Mouse (Mus musculus) kidney, postnatal 14 days (tissue): ENCODE data around the gene 4930469K13Rik.

ENCODE experiments used
- DNase-seq: peaks from one replicate; pipeline ENCODE4 v3.0.0; 2022; ENCODE audit warnings: mixed read lengths

The 4930469K13Rik gene

DNA sequence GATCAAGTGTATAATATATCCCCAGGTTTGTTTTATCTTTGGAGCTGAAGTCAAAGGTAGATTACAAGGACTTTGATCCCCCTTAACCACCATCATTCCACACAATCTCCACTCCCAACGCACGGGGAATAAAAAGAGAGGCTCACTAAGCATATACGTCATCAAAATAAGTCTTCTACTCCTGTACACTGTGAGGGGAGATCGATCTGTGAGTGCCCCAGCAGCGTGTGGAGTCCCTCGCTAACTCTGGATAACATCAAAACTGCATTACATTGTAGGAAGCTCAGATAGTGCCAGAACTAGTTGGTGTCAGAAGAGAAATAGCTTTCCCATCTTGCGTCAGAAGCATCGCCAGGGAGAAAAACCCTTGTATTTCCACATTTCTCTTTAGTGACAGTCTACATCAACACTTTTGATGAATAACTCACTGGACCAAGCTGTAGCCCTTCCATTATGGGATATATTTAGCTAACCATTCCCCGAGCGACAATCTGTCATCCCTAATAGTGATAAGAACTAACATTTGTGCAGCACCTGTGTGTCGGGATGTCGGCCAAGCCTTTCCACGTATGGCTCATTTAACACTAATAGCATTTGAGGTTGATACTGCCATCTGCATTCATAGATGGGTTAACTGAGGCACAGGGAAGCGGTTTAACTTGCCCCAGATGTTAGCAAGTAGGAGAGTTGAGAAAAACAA is 123.9 kb downstream of the 4930469K13Rik start:
- no peak for DNase-seq

DNA sequence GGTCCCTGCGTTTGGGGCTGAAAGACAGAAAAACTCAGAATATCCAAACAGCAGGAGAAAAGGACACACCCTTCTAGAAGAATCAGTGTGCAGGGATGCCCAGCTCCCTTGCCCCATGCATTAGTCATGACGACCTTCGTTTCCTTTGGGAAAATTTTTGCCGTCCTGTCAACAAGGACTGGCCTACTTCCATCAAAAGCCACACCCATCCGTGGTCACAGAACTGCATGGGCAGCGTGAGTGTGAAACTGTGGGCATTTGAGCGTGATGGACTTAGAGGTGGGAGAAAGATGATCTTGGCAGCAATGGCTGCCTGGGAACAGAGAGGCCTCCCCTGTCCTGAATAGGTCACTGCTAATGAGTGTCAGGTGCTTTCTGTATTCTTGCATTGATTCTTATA is 126.2 kb downstream of the 4930469K13Rik start:
- DNase-seq: no peak

DNA sequence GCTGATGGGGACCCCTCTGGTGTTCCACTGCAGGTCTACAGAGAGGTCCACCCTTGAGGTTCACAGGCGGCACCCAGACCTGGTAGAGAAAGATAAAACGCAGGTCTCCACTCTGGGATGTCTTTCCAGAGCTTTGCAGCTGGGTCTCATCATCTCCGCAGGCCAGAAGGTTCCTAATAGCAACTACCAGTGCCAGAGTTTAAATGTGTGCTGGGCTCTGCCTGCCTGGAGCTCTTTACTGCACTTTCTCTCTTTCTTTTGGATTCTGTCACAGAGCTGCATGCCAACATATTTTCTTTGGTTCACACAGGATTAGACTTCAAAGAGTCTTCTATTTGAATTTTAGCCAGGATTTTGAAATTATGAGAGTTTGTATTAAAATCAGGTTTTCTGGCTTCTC is 129.2 kb downstream of the 4930469K13Rik start:
- DNase-seq: no peak

DNA sequence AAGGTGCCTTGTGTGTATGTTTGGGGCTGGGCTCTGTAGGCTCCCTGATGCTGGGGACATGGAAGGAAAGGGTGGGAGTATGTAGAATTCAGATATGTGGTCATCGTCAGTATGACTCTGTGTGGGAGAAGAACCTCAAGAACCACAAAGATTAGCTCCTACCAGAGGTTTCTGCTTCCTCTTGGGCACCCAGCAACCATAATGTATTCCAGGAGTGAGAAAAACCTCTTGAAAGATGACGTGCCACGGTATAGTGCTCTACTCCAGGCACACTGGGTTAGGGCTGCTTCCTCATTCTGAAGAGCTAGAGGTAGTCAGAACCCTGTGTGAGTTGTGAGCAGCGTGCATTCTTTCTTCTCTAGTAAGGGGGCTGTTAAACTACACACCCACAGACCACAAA is 130.6 kb downstream of the 4930469K13Rik start:
- no peak for DNase-seq

DNA sequence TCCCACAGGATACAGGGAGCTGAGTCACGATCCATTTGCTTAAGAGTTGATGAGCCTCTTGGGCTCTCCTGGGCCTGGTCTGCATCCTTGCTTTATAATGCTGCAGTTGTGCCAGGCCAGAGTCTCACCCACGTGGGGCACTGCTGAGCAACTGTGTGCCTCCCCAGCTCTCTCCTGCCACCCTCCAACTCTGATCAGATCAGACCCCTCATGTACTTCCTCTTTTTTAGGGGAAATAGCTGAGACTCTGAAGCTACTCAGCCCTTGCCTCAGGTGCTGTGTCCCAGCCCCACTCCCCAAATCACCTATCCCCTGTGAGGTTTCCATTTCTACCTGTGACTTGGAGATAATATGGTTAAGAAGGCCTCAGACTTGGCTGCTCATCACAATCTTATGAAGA is 133.0 kb downstream of the 4930469K13Rik start:
- no peak for DNase-seq

DNA sequence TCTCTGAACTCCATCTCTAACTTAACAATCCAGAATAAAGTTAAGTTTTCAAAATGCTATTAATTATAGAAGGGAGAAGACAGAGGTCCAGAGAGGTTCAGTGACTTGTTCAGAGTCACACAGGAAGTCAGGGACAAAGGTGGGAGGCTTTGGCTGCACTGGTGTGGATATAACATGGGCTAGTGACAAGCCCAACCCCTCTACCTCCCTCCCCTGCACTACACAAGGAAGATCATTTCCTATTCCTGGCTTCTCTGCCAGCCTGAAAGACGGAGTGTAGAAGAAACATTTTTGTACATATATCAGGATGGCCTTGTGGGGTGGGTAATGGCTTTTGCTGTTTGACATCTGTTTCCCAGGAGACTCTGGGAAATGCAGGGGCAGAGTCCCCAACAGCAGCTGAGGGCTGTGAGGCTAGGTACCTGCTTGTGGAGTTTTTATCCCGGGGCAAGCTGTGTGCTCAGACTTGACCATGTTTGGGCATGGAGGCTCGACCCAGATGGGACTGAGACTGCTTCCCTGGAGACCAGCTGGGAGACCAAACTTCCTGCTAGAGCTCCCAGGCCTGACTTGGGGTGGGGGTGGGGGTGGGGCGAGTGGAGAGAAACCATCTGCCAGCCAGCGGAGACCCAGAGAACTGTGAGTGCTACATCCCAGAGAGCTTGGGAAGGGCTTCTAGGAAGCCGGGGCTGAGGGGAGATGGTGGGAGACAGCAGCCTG is 135.5 kb downstream of the 4930469K13Rik start, which contains the start of gene Kcnmb1:
Kcnmb1 (plus strand) TSS at position 326 of the 720 bp plus-strand sequence.
- DNase-seq: peak; percentile 48

DNA sequence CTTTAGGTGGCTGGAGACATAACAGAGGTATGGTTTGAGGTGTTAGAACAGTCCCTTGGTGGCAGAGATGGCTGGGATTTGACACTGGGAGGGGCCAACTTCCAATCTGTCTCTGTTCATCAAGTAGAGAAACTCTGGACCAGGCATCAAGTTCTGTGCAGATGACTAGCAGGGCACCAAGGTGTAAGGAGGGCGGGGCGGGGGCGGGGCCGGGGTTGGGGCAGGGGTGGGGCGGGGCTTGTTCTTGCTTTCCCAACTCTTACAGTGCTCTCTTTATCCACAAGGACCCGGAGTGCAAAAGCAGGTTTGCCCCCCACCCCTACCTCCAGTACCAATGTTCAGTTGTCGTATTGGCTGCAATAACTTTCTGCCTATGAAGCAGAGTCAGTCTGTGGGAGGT is 136.2 kb downstream of the 4930469K13Rik start:
- DNase-seq: no peak

DNA sequence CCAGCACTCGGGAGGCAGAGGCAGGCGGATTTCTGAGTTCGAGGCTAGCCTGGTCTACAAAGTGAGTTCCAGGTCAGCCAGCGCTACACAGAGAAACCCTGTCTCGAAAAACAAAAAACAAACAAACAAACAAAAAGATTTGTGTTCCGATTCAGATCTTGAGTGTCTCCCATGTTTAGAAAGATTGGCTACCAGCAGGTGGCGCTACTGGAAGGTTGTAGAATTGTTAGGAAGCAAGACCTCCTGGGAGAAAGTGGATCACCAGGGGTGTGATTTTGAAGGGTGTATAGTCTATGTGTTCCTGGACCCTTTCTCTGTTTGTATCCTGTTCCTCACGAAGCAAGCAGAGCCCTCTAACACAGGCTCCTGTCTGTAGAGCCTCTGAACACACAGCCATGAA is 139.6 kb downstream of the 4930469K13Rik start:
- DNase-seq: peak; percentile 15

DNA sequence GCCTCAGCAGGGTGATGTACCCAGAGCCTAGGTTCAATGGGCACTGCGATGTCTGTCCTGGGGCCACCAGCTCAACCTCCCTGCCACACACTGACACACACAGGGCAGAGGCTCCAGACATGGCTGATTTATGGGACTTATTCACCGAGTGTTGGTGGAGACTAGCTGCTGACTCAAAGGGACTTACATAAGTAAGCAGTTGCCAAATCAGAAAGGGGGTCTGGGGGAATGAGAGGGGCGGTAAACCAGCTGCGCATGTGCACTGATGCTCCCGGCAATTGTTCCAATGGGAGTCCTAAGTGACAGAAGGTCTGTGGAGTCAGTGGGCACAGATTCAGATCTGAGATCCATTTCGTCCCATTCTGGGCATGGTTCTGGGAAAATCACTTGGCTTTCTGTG is 140.8 kb downstream of the 4930469K13Rik start:
- DNase-seq: no peak

DNA sequence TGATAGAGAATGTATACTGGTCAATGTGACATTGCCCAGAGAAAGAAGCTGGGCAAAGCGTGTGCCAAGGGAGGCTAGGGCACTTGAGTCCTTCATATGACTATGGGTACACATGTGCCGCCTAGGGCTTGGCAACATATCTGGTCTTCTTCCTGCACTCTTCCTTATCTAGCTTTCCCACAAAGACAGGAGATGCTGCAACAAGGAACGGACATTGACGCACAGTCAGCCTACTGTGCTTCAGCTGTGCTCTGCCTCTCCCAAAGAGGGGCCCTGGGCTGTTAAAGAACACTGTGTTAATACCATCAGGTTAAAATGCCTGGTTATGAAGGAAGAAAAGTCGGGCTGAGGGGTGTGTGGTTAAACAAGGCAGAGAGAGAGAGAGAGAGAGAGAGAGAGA is 141.7 kb downstream of the 4930469K13Rik start:
- no peak for DNase-seq

DNA sequence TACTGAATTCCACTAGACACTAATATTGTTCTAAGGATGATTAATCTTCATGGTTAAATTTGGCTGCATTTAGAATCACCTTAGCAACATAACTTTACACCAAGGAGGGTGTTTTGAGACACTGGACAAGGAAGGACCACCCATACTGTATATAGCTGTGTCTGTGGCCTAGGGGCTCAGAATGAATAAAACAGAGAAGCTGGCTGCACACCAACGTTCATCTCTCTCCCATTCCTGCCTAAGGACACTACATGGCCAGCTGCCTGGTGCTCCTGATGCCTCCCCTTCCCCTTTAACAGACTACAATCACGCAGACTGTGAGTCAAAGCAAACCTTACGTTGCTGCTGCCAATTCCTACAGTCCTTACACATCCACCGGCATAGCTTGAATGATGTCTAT is 142.4 kb downstream of the 4930469K13Rik start:
- no peak for DNase-seq

DNA sequence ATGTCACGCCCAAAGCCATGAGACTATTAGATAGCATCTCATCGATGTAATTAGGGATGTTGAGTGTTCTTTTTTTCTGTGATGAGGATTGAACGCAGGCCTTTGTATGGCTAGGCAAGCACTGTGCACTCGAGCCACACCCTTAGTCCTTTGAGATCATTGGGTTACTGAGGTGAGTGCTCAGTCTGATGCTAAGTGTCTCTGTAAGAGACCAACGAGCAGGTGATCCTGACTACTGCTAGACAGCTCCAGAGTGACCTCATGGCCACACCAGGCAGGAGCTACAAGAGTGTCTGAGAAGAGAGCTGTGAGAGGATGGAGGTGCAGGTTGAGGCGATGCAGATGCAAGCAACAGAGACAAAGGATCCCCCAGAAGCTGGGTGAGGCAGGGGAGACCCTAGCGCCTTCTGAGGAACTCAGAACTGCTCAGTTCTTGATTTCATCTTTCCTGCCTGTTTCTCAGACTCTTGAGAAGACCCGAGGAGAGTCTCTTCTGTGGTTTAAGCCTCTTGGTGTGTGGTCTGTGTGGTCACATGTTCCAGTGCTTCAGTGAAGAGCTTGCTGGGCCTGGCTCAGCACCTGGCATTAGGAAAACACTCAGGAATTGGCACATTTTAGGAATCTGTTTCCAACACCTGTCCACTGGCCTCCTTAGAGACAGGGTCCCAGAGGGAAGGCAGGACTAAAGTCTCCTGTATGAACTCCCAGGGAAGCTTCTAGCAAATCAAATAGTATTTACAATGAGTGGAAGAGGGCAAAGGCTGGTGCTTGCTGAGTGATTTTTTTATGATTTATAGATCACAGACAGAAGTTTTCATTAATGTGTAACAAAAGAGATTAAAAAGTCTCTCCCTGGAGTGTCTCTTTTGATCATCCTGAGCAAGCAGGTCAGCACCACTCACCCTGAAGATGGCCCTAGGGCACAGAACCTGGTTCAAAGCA is 146.4 kb downstream of the 4930469K13Rik start:
- DNase-seq: no peak

DNA sequence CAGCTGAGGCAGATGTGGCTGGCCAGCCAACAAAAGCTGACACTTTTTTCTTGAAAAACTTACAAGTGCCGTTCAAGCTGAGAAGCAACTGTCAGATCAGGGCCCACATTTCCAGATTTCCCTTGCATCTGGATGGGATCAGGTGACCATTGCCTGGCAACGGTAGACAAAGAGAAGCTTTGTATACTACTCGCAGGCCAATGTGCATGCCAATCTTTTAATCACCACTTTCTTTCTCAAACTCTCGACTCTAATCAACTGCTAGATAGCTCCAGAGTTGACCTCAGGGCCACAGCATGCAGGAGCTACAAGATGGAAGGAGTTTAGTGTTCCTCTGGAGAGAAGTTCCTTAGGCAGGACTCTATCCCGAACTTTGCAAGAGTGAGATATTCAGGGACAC is 147.2 kb downstream of the 4930469K13Rik start:
- DNase-seq: no peak

DNA sequence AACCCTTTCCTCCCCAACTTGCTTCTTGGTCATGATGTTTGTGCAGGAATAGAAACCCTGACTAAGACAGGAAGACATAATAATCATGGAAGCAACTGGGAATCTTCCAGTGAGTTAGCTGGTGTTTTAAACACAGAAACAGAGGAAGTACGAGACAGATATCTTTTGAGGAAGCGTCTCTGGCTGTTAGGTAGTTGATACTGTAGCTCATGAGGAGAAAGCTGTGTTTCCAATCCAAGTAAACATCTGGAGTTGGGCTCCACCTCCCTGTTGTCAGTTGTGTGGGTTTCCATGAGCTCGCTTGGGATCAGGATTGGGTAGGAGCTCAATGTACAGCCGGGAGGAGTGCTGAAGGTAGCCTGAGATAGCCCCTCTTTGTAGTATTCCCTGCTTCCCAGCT is 151.9 kb downstream of the 4930469K13Rik start:
- DNase-seq: no peak

DNA sequence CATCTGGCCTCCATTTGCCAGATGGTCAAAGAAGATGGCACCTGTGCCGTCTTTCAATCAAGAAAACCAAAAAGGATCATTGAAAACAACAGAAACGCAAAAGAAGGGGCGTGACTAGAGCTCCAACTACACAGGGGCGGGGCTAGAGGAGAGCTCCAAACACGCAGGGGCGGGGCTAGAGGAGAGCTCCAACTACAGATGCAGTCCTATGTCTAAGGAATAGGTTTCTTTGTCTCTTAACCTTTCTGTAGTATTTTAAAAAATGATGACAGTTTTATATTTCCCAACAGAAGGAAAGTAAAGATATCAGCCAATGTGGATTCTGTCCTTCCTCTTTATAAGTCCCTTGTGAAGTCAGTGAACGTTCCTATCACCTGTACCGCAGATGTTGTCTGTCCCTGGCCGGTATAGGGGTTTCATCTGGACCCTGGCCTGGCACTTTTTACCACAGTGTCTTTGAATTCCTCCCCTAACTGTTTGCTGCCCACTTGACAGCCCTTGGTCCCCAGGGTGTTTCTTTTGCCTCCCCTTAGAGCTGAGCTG is 153.5 kb downstream of the 4930469K13Rik start:
- DNase-seq: no peak

DNA sequence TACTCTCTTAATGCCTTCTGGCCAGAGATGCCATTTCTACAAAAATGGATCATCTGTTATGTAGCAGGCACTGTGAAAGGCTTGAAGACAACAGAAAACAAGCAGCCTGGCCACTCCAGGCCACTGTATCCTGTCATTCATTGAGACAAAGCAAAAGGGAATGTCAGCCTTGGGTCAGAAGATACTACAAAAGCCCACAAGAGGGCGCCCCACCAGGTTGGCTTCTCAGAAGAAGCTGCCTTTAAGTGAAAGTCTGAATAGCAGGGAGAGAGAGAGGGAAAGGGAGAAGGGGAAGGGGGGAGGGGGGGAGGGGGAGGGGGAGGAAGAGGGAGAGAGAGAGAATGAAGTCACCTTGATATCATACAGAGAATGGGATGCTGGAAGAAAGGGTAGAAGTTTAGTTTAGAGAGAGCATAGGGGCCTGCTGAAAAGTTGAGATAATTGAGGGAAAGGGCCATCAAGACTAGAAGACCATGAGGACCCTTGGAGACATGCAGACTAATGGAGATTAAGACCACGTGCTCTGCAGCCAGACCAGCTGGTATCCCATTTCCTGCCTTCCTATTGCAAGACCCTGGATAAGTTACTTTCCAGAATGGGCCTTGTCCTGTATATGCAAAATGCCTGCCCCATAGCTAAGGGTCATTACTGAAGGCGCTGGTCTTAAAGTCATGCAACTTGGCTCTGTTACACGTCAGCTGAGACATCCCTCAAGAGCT is 154.1 kb downstream of the 4930469K13Rik start:
- no peak for DNase-seq

DNA sequence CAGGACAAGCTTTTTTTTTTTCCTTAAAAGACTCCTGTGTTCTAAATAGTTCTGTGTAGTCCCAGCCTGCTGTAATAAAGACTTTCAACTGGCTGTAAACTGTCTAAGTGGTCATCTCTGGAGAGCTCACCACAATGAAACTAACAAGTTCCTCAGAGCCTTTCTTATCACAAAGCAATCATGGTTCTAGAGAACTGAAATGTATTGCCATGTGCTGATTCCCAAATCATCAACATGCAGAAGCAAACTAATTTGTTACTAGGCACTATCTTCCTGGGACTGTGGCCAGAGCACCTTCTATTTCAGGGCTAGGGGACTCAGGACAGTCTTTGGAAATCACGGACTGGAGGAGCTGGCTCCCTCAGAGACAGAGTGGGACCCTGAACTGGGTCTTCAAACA is 154.8 kb downstream of the 4930469K13Rik start:
- DNase-seq: no peak

DNA sequence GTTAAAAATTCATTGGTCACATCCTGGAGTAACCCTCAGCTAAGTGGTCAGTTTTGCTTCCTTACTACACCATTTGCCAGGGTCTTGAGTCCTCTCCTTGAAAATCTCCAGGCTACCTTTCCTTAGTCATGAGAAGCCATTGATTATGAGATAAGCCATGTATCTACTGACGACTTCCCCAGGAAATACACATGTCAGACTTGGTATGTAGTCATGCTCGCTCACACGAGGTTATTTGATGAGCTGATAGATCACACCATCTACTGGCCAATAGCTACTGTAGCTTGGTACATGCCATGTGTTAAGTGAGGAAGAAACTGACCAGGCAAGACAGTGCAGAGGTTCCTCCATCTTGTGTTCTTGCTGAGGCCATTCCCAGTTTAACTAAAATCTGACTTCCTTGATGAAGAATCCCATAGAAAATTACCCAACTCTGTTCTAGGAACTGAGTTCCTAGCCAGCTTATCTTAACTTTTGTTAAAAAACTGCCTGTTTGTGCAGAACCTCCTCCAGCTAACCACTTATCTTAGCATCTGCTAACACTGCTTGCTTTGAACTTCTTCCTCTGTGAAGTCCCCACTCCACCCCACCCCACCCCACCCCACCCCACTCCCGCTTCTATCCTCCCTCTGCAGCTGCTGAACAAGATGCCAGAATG is 158.8 kb downstream of the 4930469K13Rik start:
- DNase-seq: no peak

DNA sequence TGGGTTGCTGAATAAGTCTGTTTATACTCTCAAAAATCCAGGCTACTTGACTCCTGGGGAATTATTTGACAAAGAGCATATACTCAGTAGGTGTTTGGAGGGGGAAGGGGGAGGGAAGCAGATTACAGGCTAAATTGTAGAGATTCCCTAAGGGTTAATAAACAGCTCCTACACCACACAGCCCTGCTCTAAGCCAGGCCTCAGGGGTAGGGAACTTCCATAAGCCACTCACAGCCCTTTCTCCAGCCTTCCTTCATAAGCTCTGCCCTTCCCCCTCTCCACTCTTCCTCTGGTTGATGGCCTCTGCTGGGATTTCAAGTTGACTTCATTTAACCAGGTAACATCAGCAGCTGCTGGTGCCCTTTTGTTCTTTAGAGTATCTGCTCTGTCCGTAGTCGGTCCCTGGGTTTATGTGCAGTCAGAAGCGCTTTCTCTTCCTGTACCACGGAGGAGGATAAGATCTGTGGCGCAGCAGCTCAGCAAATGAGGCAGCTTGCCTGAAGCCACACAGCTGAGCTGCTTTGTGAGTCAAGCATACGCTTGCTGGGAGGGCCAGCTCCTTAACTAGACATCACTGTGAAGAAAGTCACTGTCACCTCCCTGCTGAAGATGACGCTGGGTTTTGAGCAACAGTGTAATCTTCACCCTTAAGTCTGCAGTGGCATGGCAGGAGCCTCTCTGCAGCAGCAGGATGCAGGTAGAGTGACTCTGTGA is 159.6 kb downstream of the 4930469K13Rik start:
- DNase-seq: no peak

DNA sequence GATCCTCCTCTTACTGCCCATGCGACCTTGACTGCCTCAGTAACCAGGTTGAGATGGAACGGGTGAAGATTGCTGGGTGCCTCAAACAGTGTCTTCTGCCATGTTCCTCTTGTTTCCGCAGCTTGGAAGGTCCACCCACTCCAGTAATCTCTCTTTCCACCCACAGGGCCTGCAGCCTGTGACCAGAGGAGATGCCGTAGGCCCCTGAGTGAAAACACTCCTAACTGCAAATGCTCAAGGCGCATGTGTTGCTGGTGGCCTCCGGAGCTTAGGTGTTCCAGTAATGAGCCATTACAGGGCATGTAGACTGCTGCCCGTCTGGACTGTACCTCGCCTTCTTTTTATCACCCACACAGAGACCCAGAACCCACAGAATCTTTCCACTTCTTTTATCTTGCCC is 160.7 kb downstream of the 4930469K13Rik start:
- DNase-seq: no peak

DNA sequence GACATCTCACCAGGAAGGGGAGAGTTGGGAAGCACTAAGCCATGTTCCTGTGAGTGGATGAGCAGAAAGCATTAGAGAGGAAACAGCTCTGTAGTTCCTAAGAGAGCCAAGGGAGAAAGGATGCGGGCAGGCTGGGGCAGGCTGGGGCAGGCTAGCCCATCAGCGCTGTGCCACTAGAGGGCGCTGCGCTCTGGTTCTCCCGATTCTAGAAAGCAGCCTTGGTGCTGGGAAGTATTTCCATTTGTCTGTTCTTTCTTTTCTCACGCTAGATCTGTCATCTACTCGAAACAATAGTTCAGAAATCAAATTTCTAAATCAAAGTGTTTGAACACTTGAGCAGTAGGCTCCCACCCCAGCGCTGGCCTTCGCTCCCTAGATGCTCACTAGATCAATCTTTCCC is 164.1 kb downstream of the 4930469K13Rik start:
- DNase-seq: no peak
